Mouse (Mus musculus): Measurements from ENCODE around the gene Trpm8. TPM values are rescaled to one million over a fixed set of nuclear protein-coding genes. Genes with fewer than 3 reads are reported as not detected.

Gene Trpm8
- not detected in 2 replicates for total RNA-seq (2021)
- long read RNA-seq, result 0 reads

DNA sequence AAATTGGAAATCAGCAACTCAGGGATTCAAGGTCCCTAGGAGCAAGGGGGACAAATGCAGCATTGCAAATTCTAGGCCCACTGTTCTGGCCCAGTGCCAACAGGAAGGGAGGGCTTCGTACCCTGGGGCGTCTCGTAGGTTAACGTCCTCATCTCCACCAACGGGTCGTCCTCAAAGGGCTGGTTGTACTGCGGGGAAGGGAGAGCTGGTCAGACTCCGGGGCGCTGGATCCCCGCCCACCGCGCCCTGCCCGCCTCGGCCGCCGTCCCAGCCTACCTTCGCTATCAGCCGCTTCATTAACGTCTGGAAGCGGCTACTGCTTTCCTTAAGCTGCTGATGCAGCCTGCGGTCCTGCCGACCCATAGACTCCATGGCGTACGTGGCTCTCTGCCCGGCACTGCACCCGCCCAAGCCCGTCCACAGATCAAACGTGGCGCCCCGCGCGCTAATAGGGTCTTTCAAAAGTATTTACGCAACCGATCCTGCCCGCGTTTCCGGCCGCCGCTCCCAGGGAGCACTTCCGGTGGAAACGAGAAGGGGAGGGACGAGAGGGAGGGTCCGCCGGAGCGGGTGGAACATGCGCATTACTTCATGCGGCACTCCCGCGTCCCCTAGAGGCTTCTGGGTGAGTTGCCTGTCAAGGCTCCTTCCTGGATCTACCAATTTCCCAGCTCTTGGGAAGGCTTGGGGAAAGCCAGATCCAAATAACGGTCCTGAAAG is at the start of gene Trpm8, which contains the start of gene Hjurp:
Gene Trpm8, plus strand, starts transcription at position 564 of the 720 bp plus-strand sequence.
Gene Hjurp, minus strand, starts transcription at position 536 of the 720 bp plus-strand sequence.
- peak; percentile 100 for DNase-seq

GRCm38 (mm10) chr1:88228121-88228520 is 49.3 kb upstream of the Trpm8 start:
- no peak for DNase-seq

- no peak for DNase-seq
These were observed 47.9 kb upstream of the Trpm8 start for GRCm38 (mm10) chr1:88229566-88229965.

GRCm38 (mm10) chr1:88229986-88230385 is 47.5 kb upstream of the Trpm8 start:
- no peak for DNase-seq

DNA sequence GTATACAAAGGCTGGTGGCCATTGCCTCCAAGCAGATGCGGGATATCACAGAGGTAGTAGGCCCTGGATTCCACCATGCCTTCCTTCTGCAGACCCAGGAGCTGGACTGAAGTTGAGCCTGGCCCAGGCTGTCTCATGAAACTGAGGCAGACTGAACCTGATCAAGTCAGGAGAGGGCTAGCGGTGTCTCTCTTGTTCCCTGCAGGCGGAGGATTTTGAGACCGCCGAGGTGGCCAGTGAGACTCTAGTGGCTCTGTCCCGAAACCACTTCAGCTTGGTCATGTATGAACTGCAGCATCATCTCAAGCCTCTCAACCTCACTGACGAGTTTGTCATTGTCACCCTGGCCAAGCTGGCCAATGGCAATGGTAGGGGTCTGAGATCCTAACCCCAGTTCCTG is 47.0 kb upstream of the Trpm8 start:
- DNase-seq, result no peak

DNA sequence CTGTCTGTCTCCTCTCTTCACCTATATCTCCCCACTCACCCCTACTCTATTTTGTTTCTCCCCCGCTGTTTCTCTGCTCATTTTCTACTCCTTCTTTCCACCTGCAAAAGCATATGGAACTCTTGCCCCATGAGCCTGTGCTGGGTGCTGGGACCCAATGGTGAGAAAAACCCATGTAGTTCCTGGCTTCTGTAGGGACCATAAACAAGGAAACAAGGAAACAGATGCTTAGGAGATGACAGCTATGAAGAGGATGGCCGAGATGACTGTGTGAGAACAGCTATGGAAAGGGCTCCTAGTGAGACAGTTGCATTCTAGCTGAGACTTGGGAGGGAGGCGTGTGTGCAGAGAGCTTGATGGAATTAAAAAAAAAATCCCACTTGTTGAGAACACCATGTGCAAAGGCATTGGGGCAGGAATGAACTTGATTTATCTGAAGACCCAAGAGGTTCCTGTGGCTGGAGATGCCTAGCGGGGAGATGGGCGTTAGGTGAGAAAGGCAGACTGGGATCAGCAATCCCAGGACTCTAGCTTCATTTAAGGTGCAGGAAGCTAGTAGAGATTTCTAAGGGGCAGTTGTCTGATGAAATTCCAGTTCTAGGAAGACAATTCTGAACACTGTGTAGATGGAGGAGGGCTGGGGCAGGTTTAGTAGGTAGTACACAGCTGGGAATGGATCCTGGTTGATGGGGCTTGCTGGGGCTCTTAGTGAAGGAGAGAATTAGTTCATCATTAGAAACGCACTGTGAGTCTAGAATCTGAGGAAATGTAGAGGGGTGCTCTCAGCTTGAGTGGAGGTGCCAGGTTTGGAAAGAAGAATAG is 46.3 kb upstream of the Trpm8 start:
- no peak for DNase-seq

GRCm38 (mm10) chr1:88231803-88232499 is 45.5 kb upstream of the Trpm8 start:
- DNase-seq, result no peak

DNA sequence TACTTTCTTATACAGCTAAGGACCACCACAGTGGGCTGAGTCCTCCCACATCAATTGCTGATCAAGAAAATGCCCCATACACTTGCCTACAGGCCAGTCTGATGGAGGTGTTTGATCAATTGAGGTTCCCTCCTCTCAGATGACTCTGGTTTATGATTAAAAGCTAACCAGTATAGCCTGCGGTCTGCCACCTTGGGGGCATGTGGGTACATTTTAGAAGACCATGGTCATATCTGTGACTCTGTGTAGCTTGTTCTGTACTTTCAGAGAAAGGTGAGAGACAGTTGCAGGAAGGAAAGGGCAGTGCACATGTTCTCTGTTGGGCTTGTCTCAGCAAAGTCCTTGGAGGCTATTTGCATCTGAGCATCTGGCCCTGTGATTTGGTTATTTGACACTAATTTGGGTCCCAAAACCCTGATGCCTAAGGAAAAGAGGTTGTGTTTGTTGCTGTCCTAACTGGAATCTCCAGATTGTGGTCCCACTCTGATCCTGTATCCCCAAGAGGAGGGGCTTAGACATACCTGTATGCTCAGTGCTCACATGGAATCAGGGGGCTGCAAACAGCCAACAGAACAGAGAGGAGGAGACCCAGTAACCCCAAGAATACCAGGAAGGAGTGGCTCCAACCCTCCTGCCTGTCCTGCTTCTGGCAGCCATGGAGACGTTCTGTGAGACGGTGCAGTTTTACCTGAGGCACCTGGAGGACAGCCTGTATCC is 44.6 kb upstream of the Trpm8 start:
- DNase-seq, result no peak

DNA sequence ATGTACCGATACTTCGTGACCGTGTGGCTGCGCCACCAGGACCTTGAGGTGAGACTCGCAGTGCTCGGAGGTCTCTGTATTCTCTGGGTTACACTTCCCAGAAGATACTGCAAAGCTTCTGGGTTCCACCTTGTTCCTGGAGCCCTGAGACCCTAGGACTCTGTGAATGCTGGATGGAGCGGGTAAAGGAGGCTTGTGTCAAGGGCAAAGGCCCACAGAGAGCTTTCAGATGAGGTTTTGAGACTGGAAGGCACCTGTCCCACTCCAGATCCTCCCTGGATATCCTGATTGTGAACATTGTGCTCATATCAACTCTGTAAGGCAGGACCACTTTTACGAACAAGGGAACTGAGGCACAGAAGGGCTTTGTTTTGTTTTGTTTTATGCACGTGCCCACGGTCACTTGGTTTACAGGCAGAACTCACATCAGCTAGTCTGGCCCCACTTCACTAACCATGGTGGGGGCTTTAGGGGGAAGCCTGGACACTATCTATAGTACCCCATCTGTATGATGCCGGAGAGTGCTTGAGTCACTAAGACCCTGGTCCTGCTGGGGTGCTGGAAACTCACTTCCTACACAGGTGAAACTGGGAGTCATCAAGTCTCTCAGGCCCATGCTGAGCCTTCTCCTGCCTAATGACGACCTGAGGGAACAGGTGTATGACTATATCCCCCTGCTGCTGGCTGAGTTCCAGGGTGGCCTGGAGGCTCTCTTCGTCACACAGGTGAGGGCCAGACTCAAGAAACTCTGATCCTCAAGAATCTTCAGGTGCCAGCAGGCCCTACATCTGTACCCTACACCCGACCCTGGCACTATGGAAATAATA is 43.8 kb upstream of the Trpm8 start:
- DNase-seq, result no peak

DNA sequence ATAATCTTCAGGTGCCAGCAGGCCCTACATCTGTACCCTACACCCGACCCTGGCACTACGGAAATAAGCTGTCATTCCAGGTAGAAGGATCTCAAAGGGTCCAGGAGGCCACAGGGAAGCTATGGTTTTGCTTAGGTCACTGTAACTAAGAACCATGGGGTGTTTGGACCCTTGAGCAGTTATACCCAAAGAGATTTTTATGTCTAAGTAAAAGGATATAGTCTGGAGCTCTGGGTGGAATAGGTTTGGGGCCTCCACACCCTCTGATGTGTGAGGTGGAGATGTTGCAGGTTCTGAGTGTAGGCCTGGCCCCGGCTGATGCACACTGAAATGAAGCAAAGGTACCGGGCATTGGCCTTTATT is 43.2 kb upstream of the Trpm8 start:
- no peak for DNase-seq

DNA sequence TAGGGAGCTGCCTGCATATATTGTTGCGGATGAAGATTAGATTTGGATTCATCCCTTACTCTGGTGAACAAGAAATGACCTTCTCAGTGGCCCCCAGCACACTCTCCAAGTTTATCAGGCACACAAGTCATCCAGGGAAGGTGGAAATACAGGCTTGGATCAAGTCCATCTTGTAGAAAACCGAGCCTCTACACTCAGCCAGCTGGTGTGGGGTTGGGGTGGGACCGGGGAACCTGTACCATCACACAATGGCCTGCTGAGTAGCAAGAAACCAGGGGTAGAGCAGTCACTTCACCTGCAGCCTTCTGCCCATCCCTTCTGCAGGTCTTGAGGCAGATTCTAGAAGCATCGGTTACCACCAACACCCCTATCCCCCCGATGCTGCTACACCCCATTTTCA is 42.8 kb upstream of the Trpm8 start:
- DNase-seq, result no peak

DNA sequence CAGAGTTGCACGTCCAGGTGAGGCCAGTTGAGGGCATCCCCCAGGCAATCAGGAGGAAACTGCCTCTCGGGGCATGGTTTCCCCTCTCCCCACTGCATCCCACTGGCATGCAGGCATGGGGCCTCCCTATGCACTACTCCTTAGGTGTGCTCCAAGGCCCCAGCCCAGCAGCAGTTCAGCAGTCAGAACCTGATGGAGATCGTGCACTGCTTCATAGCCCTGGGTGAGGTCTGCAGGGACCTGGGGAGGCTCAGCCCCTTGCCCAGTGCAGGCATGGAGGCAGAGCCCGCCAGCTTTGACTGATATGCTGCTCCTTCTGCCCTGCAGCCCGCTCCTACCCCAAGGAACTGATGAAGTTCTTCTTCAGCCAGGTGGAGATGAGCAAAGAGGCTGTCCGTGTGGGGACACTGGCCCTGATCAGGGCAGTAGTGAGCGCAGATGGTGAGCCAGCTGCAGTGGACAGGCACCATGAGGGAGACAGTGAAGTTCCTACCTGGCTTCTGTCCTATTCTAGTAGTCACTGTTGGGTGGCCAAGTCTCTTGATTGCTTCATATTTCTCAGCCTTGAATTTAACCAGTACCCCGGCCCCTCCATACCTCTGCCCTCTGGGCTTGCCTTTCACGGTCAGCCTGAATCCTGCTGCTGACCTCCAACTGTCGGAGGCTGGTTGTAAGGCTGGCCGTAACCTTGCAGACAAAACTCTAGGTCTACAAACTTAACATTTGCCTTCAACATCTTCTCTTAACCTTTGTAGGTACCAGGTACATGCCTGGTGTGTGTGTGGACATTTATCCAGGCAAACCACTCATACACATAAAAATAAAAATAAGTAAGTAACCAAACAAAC is 42.2 kb upstream of the Trpm8 start:
- no peak for DNase-seq

DNA sequence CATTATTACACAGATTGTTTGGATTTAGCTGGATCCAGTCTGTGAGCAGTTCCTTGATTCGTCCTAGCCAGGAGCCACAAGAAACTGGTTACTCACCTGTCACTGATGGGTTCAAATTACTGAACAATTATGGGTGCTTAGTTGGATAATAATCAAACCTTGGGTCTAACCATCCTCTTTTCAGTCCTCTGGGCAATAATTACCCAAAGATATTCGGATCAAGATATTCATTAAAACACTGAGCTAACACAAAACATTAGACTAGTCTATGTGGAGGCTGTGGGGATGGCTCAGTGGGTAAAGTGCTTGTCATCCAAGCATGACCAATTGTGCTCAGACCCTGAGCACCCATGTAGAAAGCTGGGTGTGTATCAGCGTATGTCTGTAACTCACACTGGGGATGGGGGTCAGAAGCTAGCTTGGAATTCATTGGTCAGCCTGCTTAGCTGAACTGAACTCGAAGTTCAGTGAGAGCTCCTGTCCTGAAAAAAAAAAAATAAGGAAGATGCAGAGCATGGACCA is 41.5 kb upstream of the Trpm8 start:
- no peak for DNase-seq

- DNase-seq, result no peak
These were observed 40.1 kb upstream of the Trpm8 start for GRCm38 (mm10) chr1:88237311-88237710.

DNA sequence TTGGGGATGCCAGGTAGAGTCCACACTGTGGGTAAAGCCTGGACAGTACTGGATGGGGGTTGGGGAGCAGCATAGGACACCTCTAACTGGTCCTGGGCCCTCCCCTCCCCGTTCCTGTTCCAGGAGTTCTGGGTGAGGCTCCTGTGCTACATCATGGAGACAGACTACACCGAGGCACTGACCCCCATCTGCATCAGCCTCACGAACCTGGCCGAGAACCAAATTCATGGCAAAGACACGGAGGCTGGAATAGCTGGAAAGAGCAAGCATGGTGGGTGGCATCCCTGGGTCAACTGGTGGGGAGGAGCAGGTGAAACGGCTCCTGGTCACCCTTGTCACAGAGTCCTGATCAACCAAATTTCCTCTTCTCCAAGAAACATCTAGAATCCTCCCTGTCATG is 38.7 kb upstream of the Trpm8 start:
- DNase-seq, result no peak

DNA sequence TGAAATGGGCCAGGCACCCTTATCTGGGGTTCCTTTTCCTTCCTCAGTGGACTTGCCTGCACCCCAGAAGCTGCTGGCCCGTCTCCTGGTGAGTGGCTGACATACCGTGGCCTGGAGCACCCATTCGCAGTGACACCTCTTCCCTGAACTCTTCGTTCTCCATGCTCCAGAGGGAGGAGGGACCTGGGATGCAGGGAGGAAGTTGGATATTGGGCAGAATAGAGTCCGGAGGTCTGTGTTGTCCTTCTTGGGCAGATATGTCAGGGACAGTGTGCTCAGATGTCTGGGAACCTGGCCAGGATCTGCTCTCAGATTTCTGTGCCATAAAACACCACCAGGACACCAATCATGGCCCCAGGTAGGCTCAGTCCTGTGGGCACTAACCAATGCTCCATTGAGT is 37.4 kb upstream of the Trpm8 start:
- no peak for DNase-seq

GRCm38 (mm10) chr1:88240579-88240978 is 36.9 kb upstream of the Trpm8 start:
- DNase-seq, result no peak

DNA sequence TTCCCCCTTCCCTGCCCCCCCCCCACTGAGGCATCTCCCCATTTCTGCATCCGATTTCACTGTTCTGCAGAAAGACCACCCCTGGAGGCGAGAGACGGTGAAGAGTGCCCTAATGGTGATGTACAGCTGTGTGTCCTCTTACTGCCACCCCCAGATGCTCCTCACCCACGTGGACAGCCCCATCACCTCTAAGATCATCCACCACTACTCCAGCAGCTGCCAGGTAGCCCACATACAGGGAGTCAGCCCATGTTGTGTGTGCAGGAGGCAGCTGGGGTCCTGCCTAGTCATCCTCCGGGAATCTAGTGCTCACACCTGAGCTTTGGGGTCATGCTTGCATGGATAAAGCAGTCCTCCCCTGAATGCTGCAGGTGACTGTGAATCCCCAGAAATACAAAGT is 33.6 kb upstream of the Trpm8 start:
- DNase-seq, result no peak

DNA sequence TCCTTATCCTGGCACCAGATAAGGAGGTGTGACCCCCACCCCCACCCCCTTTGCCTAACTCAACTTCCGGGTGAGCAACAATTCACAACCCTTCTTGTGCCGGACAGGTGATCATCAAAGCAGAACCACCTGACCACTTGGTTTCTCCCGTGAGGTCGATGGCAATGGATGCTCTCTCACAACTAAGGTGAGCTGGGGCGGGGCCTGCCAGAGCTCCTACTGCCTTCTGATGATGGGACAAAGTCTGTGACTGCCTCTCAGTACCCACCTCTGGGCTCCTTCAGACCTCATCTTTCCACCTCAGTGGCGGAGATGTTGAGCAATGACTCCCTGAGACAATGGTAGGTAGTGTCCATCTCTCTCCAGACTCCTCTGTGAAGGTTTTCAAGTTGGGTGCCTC is 31.6 kb upstream of the Trpm8 start:
- DNase-seq, result no peak

- no peak for DNase-seq
These were observed 31.1 kb upstream of the Trpm8 start for GRCm38 (mm10) chr1:88246386-88246785.

Measured in adrenal gland, postnatal 25 days (tissue).